Mouse (Mus musculus) neural tube, embryonic 15.5 days (tissue): ENCODE data around the gene Plaur. TPM values are rescaled to one million over a fixed set of nuclear protein-coding genes. Genes with fewer than 3 reads are reported as not detected.
"Not testable (repeated sequence)": the region's sequence is repeated elsewhere in the genome, so short reads cannot be mapped to it uniquely, and the experiment has no call there.

Experiments used
- ATAC-seq: fragments of 200-750 bp; cut with Nextera tagmentation; 2 replicates; pipeline ENCODE4 v1.8.0; 2017; ENCODE audit warnings: mild to moderate bottlenecking, moderate TSS enrichment, moderate library complexity; ENCODE audit not compliant: low FRiP score
- H3K27ac ChIP-seq: fragments of 300-500 bp; sonication (generic); replicated peaks from 2 replicates; pipeline ENCODE4 v1.5.1; 2015; ENCODE audit warnings: mild to moderate bottlenecking, inconsistent platforms
- H3K27me3 ChIP-seq: fragments of 300-500 bp; sonication (generic); replicated peaks from 2 replicates; pipeline ENCODE4 v1.6.1; 2015; ENCODE audit warnings: inconsistent platforms
- H3K36me3 ChIP-seq: fragments of 300-500 bp; sonication (generic); 2 replicates; pipeline ENCODE4 v1.6.1; 2015; ENCODE audit warnings: inconsistent platforms
- H3K4me1 ChIP-seq: fragments of 300-500 bp; sonication (generic); 2 replicates; pipeline ENCODE4 v1.6.1; 2015; ENCODE audit warnings: inconsistent platforms
- H3K4me2 ChIP-seq: fragments of 300-500 bp; sonication (generic); 2 replicates; pipeline ENCODE4 v1.6.1; 2015; ENCODE audit warnings: inconsistent platforms, mild to moderate bottlenecking, moderate library complexity
- H3K4me3 ChIP-seq: fragments of 300-500 bp; sonication (generic); replicated peaks from 2 replicates; pipeline ENCODE4 v1.5.1; 2015; ENCODE audit warnings: mild to moderate bottlenecking, inconsistent platforms
- H3K9ac ChIP-seq: fragments of 300-500 bp; sonication (generic); replicated peaks from 2 replicates; pipeline ENCODE4 v1.6.1; 2015; ENCODE audit warnings: mild to moderate bottlenecking, inconsistent platforms
- H3K9me3 ChIP-seq: fragments of 300-500 bp; sonication (generic); replicated peaks from 2 replicates; pipeline ENCODE4 v1.6.1; 2016; ENCODE audit warnings: inconsistent platforms
- WGBS: fragments of 180-500 bp; shearing (Covaris S2); methylation state at CpG from one replicate; pipeline ENCODE4 v1.1.7; 2015; ENCODE audit warnings: mixed read lengths; 5-methylcytosine and 5-hydroxymethylcytosine counted together
- polyA plus RNA-seq: library from polyadenylated mRNA; unstranded; fragments of >200 nt; fragmentation: Nextera tagmentation; extraction: Ambion mirVana; gene quantifications from 2 replicates; pipeline ENCODE4 v1.2.1, GENCODE M21; 2015

The Plaur gene
- polyA plus RNA-seq, 1 experiment from 2014 or later = 1.7 TPM

GRCm38 (mm10) chr7:24481474-24482207 is 19.4 kb downstream of the Plaur start, which contains the start of gene Cadm4:
Gene Cadm4 (plus strand): TSS chr7:24482023.
- no peaks in the 10 kb centered on the region for H3K9me3 ChIP-seq
- H3K9ac ChIP-seq = peak within 1 kb of the TSS; percentile 81
- peak within 1 kb of the TSS; percentile 89 for H3K27ac ChIP-seq
- no peaks in the 10 kb centered on the region for H3K36me3 ChIP-seq
- H3K4me1 ChIP-seq = peaks cover 60% of the 10 kb centered on the region
- peak; percentile 90 for ATAC-seq
- H3K27me3 ChIP-seq = no peaks in the 10 kb centered on the region
- peak within 1 kb of the TSS; percentile 77 for H3K4me2 ChIP-seq
- under 1% methylated on average over 51 of the region's 83 CpGs for WGBS
- H3K4me3 ChIP-seq = peak within 1 kb of the TSS; percentile 67

- Histone ChIP-seq H3K9me3 (no peaks in the 10 kb centered on the region), H3K27ac (peak overlapping the region; percentile 89), H3K4me3 (peak overlapping the region; percentile 67), H3K36me3 (no peaks in the 10 kb centered on the region), H3K4me1 (peaks cover 68% of the 10 kb centered on the region), H3K4me2 (peak overlapping the region; percentile 77), H3K9ac (peak overlapping the region; percentile 81), H3K27me3 (no peaks in the 10 kb centered on the region)
- WGBS = 3% methylated on average over 16 of the region's 38 CpGs
- ATAC-seq = peak; percentile 50
Observed at GRCm38 (mm10) chr7:24482208-24483020, 20.1 kb downstream of the Plaur start.

DNA sequence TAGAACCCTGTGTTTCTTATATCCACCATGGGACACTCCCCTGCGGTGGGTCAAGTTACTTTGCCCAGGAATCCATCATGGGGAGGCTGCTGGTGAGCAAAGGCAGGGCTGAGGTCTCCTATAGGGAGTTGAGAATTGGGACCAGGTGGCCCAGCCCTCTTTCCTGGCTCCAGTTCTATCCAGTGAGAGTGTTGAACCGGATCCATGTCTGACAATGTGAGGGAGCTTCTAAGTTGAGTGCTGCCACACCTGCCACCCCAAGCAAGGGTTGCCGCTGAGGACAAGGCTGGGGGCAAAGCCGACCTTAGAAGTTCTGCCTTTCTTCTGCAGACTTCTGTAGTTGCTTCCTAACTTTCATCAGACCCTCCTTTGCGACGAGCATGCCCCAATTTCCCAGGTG is 21.0 kb downstream of the Plaur start:
- not testable (repeated sequence) for H3K27ac ChIP-seq
- 52% methylated on average over 6 of the region's 6 CpGs for WGBS
- H3K9ac ChIP-seq = peak overlapping the region; percentile 81

DNA sequence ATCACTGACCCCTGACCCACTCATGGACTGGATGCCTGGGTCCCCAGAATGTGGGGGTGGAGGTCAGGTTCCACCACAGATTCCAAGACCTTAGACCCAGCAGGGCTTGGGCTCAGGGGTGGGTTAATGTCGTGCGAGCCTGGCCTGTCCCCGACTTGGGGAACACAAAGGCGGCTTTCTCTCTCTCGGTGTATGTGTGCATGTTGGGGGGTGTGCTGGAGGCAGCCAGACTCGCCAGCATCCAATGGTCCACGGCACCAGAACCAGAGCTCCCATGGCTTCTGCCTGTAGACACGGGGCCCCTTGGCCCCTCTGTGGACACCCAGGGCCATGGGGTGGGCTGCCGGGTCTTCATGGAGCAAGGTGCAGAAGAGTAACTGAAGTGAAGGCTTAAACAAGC is 23.2 kb downstream of the Plaur start:
- Histone ChIP-seq H3K27ac (peak overlapping the region; percentile 75), H3K4me2 (peak overlapping the region; percentile 77), H3K36me3 (0 out of 2 replicates have a peak, but pooled peaks cover 6% of the 10 kb centered on the region), H3K4me1 (peaks cover 70% of the 10 kb centered on the region), H3K9me3 (no peaks in the 10 kb centered on the region), H3K4me3 (peak overlapping the region; percentile 33; the same call in 1 of the 2 replicates), H3K27me3 (no peaks in the 10 kb centered on the region), H3K9ac (peak overlapping the region; percentile 43)
- WGBS = 77% methylated on average over 9 of the region's 9 CpGs
- ATAC-seq = no peak

More for the DNA sequence above, 21.0 kb downstream of the Plaur start:
- H3K4me3 ChIP-seq = peak overlapping the region; percentile 67
- peak overlapping the region; percentile 77 for H3K4me2 ChIP-seq
- not testable (repeated sequence) for ATAC-seq, H3K9me3 ChIP-seq, H3K27me3 ChIP-seq, H3K36me3 ChIP-seq
- peaks cover 75% of the 10 kb centered on the region for H3K4me1 ChIP-seq

DNA sequence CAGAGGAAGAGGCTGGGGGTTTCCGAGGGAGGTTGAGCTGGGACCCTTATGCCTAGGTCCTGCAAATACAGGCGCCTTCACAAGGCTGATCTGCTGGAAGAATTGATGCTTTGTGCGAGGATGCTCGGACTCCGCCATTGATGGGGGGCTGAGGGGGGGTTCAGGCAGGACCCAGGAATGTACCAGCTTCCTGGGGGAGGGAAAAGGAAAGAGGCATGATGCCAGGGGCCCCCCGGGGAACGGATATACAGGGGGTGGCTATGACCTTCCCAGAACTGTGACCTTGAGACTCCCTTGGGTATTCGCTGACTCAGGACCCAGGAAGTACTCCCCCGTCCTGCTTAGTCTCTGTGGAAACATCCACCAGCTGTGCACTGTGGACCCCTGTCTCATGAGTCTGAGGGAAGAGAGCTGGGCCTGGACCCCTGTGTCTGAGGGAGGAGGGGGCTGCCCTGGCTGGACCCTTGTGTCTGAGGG is 24.4 kb downstream of the Plaur start:
- Histone ChIP-seq H3K4me1 (peaks cover 59% of the 10 kb centered on the region), H3K4me2 (peak overlapping the region; percentile 77), H3K36me3 (peaks cover 12% of the 10 kb centered on the region; the same call in 1 of the 2 replicates), H3K9me3 (no peaks in the 10 kb centered on the region), H3K27me3 (no peaks in the 10 kb centered on the region), H3K9ac (peak overlapping the region; percentile 43), H3K4me3 (peak overlapping the region; percentile 33), H3K27ac (peak overlapping the region; percentile 75)
- 28% methylated on average over 9 of the region's 9 CpGs for WGBS
- ATAC-seq = peak; percentile 26; the same call in 1 of the 2 replicates

DNA sequence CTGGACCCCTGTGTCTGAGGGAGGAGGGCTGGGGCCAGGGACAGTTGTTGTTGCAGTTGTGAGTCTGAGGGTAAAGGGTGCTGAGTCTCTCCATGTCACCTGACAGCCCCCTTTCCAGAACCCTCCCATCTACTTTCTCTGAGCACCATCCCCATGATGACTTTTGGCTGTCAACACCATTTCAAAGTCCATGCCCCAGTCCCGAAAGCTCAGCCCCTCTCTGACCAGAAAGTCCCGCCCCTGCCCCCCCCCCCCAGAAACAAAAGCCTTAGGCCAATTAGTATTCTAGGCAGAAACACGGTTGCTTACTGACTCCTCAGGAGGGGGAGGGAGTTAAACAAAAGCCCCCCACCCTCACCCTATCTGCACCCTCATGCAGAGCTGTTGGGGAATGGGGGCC is 25.1 kb downstream of the Plaur start:
- Histone ChIP-seq H3K27ac (peak overlapping the region; percentile 75), H3K4me1 (peaks cover 59% of the 10 kb centered on the region), H3K4me3 (no peak overlapping the region), H3K27me3 (no peaks in the 10 kb centered on the region), H3K9me3 (no peaks in the 10 kb centered on the region), H3K36me3 (peaks cover 18% of the 10 kb centered on the region; the same call in 1 of the 2 replicates), H3K9ac (peak overlapping the region; percentile 43; the same call in 1 of the 2 replicates), H3K4me2 (peak overlapping the region; percentile 77)
- 17% methylated on average over 3 of the region's 3 CpGs for WGBS
- peak; percentile 2; the same call in 1 of the 2 replicates for ATAC-seq

GRCm38 (mm10) chr7:24488303-24488702 is 26.0 kb downstream of the Plaur start:
- Histone ChIP-seq H3K4me2 (no peak overlapping the region), H3K4me3 (no peak overlapping the region), H3K9me3 (no peaks in the 10 kb centered on the region), H3K36me3 (peaks cover 19% of the 10 kb centered on the region; the same call in 1 of the 2 replicates), H3K9ac (no peak overlapping the region), H3K27ac (0 out of 2 replicates have a peak overlapping the region, but pooled peaks have one; percentile 1), H3K27me3 (no peaks in the 10 kb centered on the region), H3K4me1 (peaks cover 53% of the 10 kb centered on the region)
- 82% methylated on average over 8 of the region's 8 CpGs for WGBS
- ATAC-seq = no peak

DNA sequence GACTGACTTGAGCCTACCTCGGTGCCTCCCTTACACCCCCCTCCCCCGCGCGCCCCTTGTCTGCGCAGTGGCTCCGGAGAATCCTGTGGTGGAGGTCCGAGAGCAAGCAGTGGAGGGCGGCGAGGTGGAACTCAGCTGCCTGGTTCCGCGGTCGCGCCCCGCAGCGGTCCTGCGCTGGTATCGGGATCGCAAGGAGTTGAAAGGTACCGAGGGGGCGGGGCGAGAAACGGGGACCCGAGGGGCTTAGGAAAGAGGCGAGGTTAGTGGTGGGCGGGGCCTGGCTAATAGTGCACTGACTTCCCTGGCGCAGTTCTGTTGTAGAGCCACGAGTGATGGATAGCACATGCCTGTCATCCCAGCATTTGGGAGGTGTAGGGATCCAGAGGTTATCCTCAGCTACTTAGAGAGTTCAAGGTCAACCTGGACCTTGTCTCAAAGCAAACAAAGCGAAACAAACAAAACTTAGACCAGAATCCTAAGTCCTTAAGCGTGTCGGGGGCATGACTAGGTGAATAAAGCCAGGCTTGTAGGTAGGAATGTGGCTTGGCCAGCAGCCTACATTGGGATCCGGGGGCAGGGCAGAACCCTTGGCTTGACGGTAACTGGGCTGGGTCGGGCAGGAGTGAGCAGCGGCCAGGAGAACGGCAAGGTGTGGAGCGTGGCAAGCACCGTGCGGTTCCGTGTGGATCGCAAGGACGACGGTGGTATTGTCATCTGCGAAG is 37.7 kb downstream of the Plaur start:
- no peak overlapping the region for H3K4me3 ChIP-seq
- H3K4me1 ChIP-seq = peaks cover 21% of the 10 kb centered on the region
- no peaks in the 10 kb centered on the region for H3K27me3 ChIP-seq
- no peaks in the 10 kb centered on the region for H3K9me3 ChIP-seq
- 20% methylated on average over 43 of the region's 43 CpGs for WGBS
- H3K36me3 ChIP-seq = peaks cover 34% of the 10 kb centered on the region
- H3K4me2 ChIP-seq = peak overlapping the region; percentile 28
- H3K27ac ChIP-seq = no peak overlapping the region
- ATAC-seq = no peak
- H3K9ac ChIP-seq = no peak overlapping the region

- 46% methylated on average over 7 of the region's 7 CpGs for WGBS
- no peaks in the 10 kb centered on the region for H3K27me3 ChIP-seq
- H3K27ac ChIP-seq = no peak overlapping the region
- H3K4me2 ChIP-seq = no peak overlapping the region
- peaks cover 34% of the 10 kb centered on the region for H3K36me3 ChIP-seq
- no peaks in the 10 kb centered on the region for H3K9me3 ChIP-seq
- ATAC-seq = no peak
- no peak overlapping the region for H3K9ac ChIP-seq
- peaks cover 30% of the 10 kb centered on the region for H3K4me1 ChIP-seq
- H3K4me3 ChIP-seq = no peak overlapping the region
Observed at GRCm38 (mm10) chr7:24500929-24501328, 38.6 kb downstream of the Plaur start.

- no peak overlapping the region for H3K4me2 ChIP-seq
- no peak overlapping the region for H3K27ac ChIP-seq
- H3K27me3 ChIP-seq = no peaks in the 10 kb centered on the region
- H3K4me1 ChIP-seq = peaks cover 36% of the 10 kb centered on the region
- no peak overlapping the region for H3K4me3 ChIP-seq
- peaks cover 34% of the 10 kb centered on the region for H3K36me3 ChIP-seq
- no peaks in the 10 kb centered on the region for H3K9me3 ChIP-seq
- 53% methylated on average over 21 of the region's 21 CpGs for WGBS
- ATAC-seq = no peak
- no peak overlapping the region for H3K9ac ChIP-seq
Observed at GRCm38 (mm10) chr7:24501492-24501891, 39.2 kb downstream of the Plaur start.

DNA sequence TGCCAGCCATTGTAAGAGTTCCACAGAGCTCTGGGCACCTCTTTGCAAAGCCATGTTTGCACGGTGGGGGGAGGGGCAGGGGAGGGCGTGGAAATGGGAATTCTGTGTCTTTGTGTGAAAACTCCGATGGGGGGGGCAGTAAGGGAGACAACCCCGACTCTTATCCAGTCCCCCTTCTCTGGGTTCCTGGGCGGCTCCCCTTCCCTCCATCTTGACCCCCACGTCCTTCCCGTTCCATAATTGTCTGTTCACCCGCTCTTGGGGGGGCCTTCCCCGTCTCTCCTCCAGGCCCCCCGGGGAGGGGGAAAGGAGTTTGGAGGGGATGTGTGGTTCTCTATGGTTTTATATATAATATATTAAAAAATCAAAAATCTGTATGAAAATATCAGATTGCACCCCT is 41.7 kb downstream of the Plaur start:
- no peak for ATAC-seq
- Histone ChIP-seq H3K9ac (no peak overlapping the region), H3K36me3 (peaks cover 34% of the 10 kb centered on the region), H3K27ac (peak overlapping the region; percentile 51; the same call in 1 of the 2 replicates), H3K27me3 (no peaks in the 10 kb centered on the region), H3K4me3 (no peak overlapping the region), H3K9me3 (no peaks in the 10 kb centered on the region), H3K4me1 (peaks cover 44% of the 10 kb centered on the region), H3K4me2 (no peak overlapping the region)
- WGBS = 16% methylated on average over 10 of the region's 10 CpGs
